Mouse (Mus musculus) layer of hippocampus, postnatal 36 days (tissue): Measurements from ENCODE around the gene Lce3f. TPM values are rescaled to one million over a fixed set of nuclear protein-coding genes. Genes with fewer than 3 reads are reported as not detected.

Source experiments
- DNase-seq, 2 experiments: peaks; one replicate each; pipeline ENCODE4 v3.0.0; 2022
- total RNA-seq, 2 experiments: library from RNA; stranded (reverse); gene quantifications; 2 replicates each; pipeline ENCODE4 v1.2.3; 2021

Gene Lce3f
- not detected for total RNA-seq

- DNase-seq, result no peak
Measured at GRCm38 (mm10) chr3:92991926-92992325, at the start of gene Lce3f. Gene Lce3f, plus strand, starts transcription at chr3:92992226.

- DNase-seq, result no peak
Measured at GRCm38 (mm10) chr3:92944186-92944585, 47.8 kb upstream of the Lce3f start, which contains the start of gene Lce3c. Gene Lce3c, plus strand, starts transcription at chr3:92944486.

GRCm38 (mm10) chr3:92957090-92957489 lies 34.9 kb upstream of the Lce3f start, which contains the start of gene Lce3d:
Gene Lce3d, plus strand, starts transcription at chr3:92957390.
- no peak for DNase-seq

- DNase-seq, result no peak
Measured at GRCm38 (mm10) chr3:92966761-92967160, 25.3 kb upstream of the Lce3f start, which contains the start of gene Lce3e. Gene Lce3e, plus strand, starts transcription at chr3:92967061.

GRCm38 (mm10) chr3:92978484-92978883 lies 13.5 kb upstream of the Lce3f start:
- DNase-seq, result no peak

GRCm38 (mm10) chr3:92998691-92999090 lies 6.7 kb downstream of the Lce3f start:
- peak; percentile 48 for DNase-seq

- DNase-seq, result no peak
Measured at GRCm38 (mm10) chr3:93000621-93001020, 8.6 kb downstream of the Lce3f start.

GRCm38 (mm10) chr3:93002843-93003242 lies 10.8 kb downstream of the Lce3f start:
- no peak for DNase-seq

- DNase-seq, result peak; percentile 16 to 21
Measured at GRCm38 (mm10) chr3:93014378-93014801, 22.4 kb downstream of the Lce3f start.

- DNase-seq, result no peak
Measured at GRCm38 (mm10) chr3:93014871-93015270, 22.8 kb downstream of the Lce3f start.

- DNase-seq, result no peak
Measured at GRCm38 (mm10) chr3:93015460-93016104, 23.6 kb downstream of the Lce3f start, which contains the start of gene Crct1. Gene Crct1, minus strand, starts transcription at chr3:93015687.

- DNase-seq, result no peak
Measured at GRCm38 (mm10) chr3:93018960-93019359, 26.9 kb downstream of the Lce3f start, which contains the start of gene Lce1m. Gene Lce1m, minus strand, starts transcription at chr3:93019060.

GRCm38 (mm10) chr3:93021171-93021570 lies 29.1 kb downstream of the Lce3f start:
- DNase-seq, result no peak

GRCm38 (mm10) chr3:93023411-93024184 lies 31.6 kb downstream of the Lce3f start:
- DNase-seq, result no peak

- no peak for DNase-seq
Measured at GRCm38 (mm10) chr3:93025486-93025885, 33.5 kb downstream of the Lce3f start.

- peak in 1 of 2 experiments; percentile 10 for DNase-seq
Measured at GRCm38 (mm10) chr3:93031450-93031849, 39.4 kb downstream of the Lce3f start.

Other genes with a start within 250 kb of the Lce3f start
- not detected for gene Lce1g, start 239.9 kb upstream of the Lce3f start, total RNA-seq
- not detected for gene Lce1h, start 227.2 kb upstream of the Lce3f start, total RNA-seq
- not detected for gene Lce1i, start 213.3 kb upstream of the Lce3f start, total RNA-seq
- not detected for gene Lce1j, start 201.7 kb upstream of the Lce3f start, total RNA-seq
- gene Lce1k, start 184.3 kb upstream of the Lce3f start, total RNA-seq, result not detected
- not detected for gene Kprp, start 165.0 kb upstream of the Lce3f start, total RNA-seq
- not detected for gene Lce1l, start 140.9 kb upstream of the Lce3f start, total RNA-seq
- not detected for gene 2310050C09Rik, start 122.0 kb upstream of the Lce3f start, total RNA-seq
- gene Lce3a, start 66.0 kb upstream of the Lce3f start, total RNA-seq, result not detected
- not detected for gene Lce3b, start 59.2 kb upstream of the Lce3f start, total RNA-seq
- gene Lce3c, start 47.7 kb upstream of the Lce3f start, total RNA-seq, result not detected
- gene Lce3d, start 34.8 kb upstream of the Lce3f start, total RNA-seq, result not detected
- gene Lce3e, start 25.2 kb upstream of the Lce3f start, total RNA-seq, result not detected
- gene Crct1, start 23.5 kb downstream of the Lce3f start, total RNA-seq, result not detected
- not detected for gene Lce1m, start 26.8 kb downstream of the Lce3f start, total RNA-seq
- not detected for gene Gm4858, start 76.6 kb downstream of the Lce3f start, total RNA-seq
- gene Crnn, start 152.6 kb downstream of the Lce3f start, total RNA-seq, result not detected
- gene Flg2, start 205.1 kb downstream of the Lce3f start, total RNA-seq, result not detected